Mouse (Mus musculus) v-Abl transformed pro-B cells (cell line): ENCODE data around the gene Acat2.

Experiments
- in situ Hi-C, 2 experiments: fragments of 400-800 bp; cut with MboI; formaldehyde crosslinking; loops; one replicate each; pipeline ENCODE4 v1.15.1; 2025; ENCODE audit not compliant: unreplicated experiment in 2 of 2

The Acat2 gene

DNA sequence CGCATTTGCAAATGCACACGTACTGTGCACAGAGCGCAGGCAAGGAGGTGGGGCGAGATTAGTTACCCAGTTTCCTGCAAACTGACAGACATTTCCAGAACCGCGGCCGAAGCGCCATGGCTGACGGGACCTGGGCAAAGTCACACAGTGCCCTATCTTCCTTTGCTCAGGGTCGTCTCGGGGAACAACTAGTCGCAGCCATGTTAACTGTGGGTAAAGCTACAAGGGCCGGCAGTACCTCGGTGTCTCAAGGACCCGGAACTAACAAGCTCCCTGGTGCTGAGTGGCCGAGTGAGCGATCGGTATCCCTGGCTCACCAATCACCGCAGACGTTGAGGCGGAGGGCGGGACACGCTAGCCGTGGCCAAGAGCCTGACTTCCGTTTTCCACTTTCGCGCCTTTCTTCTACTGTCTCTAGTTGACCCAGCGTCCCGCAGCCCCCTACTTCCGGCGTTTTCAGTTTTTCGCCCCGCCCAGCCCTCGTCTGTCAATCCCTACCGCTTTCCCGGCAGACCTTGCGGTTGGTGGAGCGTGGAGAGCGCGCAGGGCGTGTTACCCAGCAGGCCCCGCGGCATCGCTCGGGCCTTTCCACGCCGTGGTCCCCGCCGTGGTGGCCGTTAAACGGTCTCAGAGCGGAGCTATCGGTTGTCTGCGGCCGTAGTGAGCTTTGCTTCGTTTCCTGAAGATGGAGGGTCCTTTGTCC lies 44.5 kb downstream of the Acat2 start, which contains the start of gene Mrpl18:
Gene Mrpl18 (minus strand): TSS at position 465 of the 703 bp plus-strand sequence.
- in situ Hi-C loops = loop anchor here (5.0 to 10.0 kb wide), 2 partner anchors 76 to 79 kb away; partner anchors contain the start of gene Wtap (in 2 of the 2)

DNA sequence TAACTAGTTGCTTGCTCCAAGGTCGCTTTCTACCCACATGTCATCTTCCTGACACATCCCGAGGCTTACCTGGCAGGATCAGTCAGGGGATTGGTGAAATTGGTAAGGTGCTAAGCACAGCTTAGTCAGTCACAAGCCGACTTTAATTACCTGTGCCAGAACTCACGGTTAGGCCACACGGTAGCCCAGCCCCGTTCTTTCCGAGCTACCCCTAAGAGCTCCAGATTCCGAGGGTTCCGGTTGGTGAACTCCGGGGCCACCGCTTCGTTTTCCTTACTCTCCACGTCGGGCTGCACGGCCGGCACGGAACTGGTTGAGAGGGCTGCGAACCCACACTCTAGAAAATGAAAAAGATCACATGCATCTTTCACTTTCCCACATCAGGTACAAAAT lies 45.1 kb downstream of the Acat2 start, which contains the start of gene Tcp1:
Gene Tcp1 (plus strand): TSS at position 214 of the 393 bp plus-strand sequence.
- in situ Hi-C loops = loop anchor here (5.0 to 10.0 kb wide), 2 partner anchors 77 to 79 kb away; partner anchors contain the start of gene Wtap (in 2 of the 2)

DNA sequence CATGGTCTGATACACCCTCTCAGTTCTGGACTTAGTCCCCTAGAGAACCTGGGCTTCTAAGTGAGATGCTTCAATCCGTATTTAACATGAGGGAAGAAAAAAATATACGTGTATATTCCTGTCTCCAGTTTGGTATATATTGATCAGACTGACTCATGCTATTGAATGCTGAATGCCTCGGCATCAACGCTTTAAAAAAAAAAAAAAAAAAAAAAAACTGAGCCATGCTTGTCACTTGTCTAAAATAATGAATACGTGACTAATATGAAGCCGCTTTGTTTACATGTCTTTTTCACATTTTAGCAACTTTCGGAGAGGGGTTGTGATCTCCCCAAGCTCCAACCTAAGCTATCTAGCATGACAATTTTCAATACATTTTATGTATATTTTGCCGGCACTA lies 50.2 kb downstream of the Acat2 start:
- in situ Hi-C loops = loop anchor here in 1 of 2 experiments (10.0 kb wide), 1 partner anchor 84 kb away; the partner anchor contains the start of gene Wtap

DNA sequence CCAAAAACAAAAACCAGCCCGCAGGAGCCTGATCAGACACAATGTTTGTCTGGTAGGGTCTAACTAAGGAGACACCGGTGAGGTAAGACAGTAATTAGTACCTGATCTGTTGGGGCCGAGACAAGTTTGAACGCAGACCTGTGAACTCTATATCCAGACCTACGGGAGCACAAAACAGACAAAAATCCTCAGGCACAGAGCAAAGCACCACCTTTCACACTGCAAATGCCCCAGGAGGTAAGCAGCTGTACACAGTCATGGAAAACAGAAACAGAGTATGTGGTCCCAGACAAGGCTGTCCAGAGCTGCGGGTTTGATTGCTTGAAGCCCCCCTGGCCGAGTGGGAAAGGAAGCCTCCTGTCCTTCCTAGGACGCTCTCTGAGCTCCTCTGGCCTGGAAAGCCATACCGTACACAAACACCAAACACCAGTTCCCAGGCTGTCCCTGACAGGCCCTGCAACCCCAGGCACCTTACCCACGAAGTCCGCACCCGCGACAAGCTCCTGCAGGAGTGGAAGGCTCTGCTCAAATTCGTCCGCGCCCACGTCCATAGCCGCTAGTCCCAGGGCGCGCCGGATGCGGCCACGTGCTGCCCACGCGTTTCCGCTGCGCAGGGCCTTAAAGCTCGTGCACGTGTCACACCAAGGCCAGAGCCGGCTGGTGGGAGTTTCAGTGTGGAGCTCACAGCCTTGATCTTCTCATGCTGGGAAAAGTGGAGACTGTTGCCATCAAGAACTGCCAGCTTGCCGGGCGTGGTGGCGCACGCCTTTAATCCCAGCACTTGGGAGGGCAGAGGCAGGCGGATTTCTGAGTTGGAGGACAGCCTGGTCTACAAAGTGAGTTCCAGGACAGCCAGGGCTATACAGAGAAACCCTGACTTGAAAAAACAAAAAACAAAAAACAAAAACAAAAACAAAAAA lies 50.9 kb downstream of the Acat2 start, which contains the start of gene Pnldc1:
Gene Pnldc1 (minus strand): TSS at position 870 of the 920 bp plus-strand sequence.
- in situ Hi-C loops = loop anchor here in 1 of 2 experiments (10.0 kb wide), 1 partner anchor 85 kb away; the partner anchor contains the start of gene Wtap

DNA sequence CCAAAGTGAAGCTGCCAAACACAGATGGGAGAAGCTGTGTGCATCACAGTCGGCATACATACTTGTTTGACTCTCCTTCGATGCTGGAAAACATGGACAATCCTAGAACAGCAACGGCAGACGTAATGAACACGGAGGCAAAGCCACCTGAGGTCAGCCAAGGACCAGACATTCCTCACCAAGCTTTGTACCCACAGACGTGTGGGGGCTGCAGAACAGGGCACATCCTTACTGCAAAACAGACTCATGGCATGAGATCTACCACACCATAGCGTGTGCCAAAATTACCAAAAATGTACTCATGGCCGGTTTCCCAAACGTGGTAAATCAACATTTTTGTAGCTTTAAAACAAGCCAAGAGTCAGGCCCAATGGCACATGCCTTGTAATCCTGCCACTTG lies 54.1 kb downstream of the Acat2 start:
- in situ Hi-C loops = no loop called here

DNA sequence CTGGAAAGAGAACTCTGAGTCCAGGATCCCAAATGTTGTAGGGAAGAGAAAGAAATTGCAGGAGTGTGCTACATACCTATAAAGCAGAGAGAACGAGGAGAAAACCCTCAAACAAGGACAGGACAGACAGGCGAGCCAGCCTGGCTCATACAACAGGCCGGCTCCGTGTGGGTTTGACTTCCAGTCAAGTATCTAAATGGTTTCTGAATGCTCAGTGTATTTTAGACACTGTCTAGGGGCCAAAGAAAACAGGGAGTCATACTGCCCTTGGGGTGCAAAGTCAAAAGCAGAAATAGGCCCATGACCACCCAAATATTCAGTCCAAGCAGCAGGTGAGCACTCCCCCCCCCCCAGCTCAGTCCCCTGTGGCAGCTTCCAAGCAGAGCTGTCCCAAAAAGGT lies 54.7 kb downstream of the Acat2 start:
- in situ Hi-C loops = no loop called here

DNA sequence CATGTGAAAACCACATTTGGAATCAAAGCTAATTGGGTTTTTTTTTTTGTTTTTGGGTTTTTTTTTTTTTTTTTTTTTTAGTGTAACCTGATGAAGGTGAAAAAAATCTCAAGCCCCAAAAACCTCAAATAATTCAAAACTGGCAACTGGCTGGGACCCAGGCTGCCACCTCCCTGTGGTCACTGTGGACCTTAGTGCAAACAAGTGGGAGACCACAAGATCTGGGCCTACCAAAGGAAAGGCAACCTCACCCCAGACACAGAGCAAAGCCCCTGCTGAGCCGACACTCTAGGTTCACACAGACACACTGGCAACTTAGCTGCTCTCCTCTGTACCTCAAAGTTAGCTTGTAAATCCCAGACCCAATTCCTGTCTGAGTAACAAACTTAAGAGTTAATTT lies 56.2 kb downstream of the Acat2 start:
- in situ Hi-C loops = no loop called here

DNA sequence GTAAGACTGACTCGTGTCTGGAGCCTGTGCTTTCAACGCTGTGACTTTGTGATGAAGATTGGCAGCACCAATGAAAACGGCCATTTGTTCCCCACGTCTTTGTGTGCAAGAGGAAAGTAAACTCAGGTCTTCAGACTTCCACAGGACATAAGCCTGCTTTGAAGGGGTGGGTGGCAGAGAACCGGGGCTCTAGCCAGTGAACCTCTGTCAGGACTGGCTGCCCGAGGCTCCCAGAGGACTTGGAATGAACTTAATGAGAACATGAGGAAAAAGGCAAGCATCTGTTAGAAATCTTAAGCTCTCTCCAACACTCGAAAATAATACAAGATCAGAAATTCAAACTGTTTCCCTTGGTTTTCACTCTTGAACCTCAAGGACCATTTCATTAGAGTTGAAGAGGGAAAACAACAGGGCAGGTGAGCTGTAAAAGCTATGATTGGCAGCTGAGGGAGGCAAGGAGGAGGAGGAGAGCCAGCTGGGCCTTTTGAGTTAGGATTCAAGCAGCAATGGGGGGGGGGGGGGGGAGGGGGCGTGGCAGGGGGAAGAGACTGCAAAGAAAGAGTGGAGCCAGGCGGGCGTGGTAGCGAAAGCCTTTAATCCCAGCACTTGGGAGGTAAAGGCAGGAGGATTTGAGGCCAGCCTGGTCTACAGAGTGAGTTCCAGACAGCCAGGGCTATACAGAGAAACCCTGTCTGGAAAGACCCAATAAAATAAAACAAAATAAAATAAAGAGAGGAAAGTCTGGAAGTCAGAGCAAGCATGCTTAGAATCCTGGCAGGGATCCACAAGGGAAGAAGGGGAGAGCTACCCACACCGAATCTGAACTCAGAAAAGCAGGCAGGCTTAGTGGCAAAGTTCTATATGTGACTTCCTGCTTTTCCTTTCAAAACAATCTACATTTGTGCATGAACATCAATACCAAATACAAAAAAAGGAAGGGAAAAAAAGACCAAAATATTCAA lies 56.9 kb downstream of the Acat2 start:
- in situ Hi-C loops = no loop called here

DNA sequence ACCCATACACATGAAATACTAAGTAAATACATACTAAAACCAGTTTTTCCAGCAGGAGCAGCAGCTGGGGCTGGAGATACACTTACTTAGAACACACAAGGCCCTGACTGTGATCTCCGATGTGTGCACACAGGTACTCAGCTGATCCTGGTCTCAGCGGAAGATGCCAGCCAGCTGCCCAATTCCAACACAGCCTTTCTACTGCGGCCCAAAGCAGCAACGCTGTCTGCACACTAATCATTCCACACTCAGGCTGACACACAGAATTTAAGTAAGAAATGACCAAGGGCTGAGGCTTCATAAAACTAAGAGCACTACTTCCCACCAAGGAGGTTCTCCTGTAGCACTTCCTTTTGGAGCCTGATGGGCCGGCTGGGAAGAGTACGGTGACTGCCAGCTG lies 58.3 kb downstream of the Acat2 start:
- in situ Hi-C loops = no loop called here

DNA sequence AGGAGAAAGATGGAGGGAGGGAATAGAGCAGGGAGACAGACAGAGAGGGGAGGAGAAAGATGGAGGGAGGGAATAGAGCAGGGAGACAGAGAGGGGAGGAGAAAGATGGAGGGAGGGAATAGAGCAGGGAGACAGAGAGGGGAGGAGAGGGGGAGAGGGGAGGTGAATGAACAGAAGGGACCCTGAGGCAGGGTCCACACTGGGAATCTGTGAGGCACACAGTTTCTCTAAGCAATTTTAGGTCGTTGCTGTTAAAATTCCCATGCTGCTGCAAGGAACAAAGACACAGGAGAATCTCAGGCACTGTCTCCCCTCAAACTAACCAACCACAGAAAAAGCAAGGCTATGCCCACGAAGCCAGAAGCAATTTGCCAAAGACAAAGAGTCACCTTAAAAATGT lies 61.9 kb downstream of the Acat2 start:
- in situ Hi-C loops = loop anchor here in 1 of 2 experiments (25.0 kb wide), 1 partner anchor 1614 kb away; no protein-coding TSS in a partner anchor

DNA sequence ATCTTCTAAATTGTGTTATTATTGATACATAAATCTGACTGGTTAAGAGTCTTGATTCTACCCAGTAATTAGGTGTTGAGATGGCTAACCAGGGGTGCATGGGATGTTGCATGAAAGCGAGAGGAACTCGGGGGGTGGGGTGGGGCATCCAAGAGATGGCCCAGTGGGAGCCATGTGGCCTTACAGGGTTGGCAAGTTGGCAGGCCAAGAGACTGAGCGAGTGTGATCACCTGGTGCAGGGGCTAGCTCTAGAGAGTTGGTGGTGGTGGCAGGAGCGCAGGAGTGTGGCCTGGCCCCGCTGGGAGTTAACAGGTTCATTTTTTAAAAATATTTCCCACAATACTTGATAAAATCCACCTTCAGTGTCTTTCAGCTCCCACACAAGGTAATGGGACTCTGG lies 62.9 kb downstream of the Acat2 start:
- in situ Hi-C loops = loop anchor here in 1 of 2 experiments (25.0 kb wide), 1 partner anchor 1615 kb away; no protein-coding TSS in a partner anchor
